Mouse (Mus musculus) natural killer cell, adult 2 months (primary cell): ENCODE measurements around the gene Tnfaip1.
A peak's percentile ranks its signal among the peaks of the same experiment; 100 is the strongest.

Experiments
- DNase-seq, 2 experiments: peaks; one replicate each; pipeline ENCODE4 v3.0.0; 2022; ENCODE audit warnings: low spot score in 2 of 2

The Tnfaip1 gene

GRCm38 (mm10) chr11:78500623-78501202 is 35.4 kb downstream of the Tnfaip1 start:
- DNase-seq: no peak

GRCm38 (mm10) chr11:78499543-78499942 is 36.6 kb downstream of the Tnfaip1 start:
- no peak for DNase-seq

- no peak for DNase-seq
Measured at GRCm38 (mm10) chr11:78499004-78499403, 37.1 kb downstream of the Tnfaip1 start, which contains the start of gene Vtn. Gene Vtn (plus strand): TSS chr11:78499091.

- peak; percentile 97 for DNase-seq
Measured at GRCm38 (mm10) chr11:78497544-78498522, 38.3 kb downstream of the Tnfaip1 start, which contains the start of gene Sarm1. Gene Sarm1 (minus strand): TSS chr11:78497754.

- DNase-seq: peak in 1 of 2 experiments; percentile 29
Measured at GRCm38 (mm10) chr11:78497071-78497541, 39.0 kb downstream of the Tnfaip1 start.

GRCm38 (mm10) chr11:78495904-78496303 is 40.2 kb downstream of the Tnfaip1 start:
- DNase-seq: no peak

- no peak for DNase-seq
Measured at GRCm38 (mm10) chr11:78490781-78491241, 45.3 kb downstream of the Tnfaip1 start.

GRCm38 (mm10) chr11:78488168-78488567 is 48.0 kb downstream of the Tnfaip1 start:
- peak; percentile 34 to 59 for DNase-seq

GRCm38 (mm10) chr11:78483639-78484038 is 52.5 kb downstream of the Tnfaip1 start:
- no peak for DNase-seq

GRCm38 (mm10) chr11:78475289-78475688 is 60.8 kb downstream of the Tnfaip1 start:
- no peak for DNase-seq
